Mouse (Mus musculus): ENCODE results near the gene Sipa1l1.

GRCm38 (mm10) chr12:82485466-82485865 lies 316.3 kb downstream of the Sipa1l1 start:
- TF ChIP-seq CTCF (IDR thresholded peaks at IDR 0.05; ENCODE audit: control insufficient read depth, insufficient read depth, insufficient read length) (no peak), MYOD1 (IDR thresholded peaks at IDR 0.05; ENCODE audit: control insufficient read depth, insufficient read length, low read depth) (no peak)
